Mouse (Mus musculus) heart, adult 11 months (tissue): ENCODE data around the gene Keap1.
"Not testable (repeated sequence)": the region's sequence is repeated elsewhere in the genome, so short reads cannot be mapped to it uniquely, and the experiment has no call there.

Experiments used
- DNase-seq: peaks from one replicate; pipeline ENCODE4 v3.0.0; 2022

Gene Keap1

GRCm38 (mm10) chr9:21238733-21239464, at the start of gene Keap1:
Gene Keap1 (minus strand): TSS chr9:21239361.
- peak; percentile 99 for DNase-seq

DNA sequence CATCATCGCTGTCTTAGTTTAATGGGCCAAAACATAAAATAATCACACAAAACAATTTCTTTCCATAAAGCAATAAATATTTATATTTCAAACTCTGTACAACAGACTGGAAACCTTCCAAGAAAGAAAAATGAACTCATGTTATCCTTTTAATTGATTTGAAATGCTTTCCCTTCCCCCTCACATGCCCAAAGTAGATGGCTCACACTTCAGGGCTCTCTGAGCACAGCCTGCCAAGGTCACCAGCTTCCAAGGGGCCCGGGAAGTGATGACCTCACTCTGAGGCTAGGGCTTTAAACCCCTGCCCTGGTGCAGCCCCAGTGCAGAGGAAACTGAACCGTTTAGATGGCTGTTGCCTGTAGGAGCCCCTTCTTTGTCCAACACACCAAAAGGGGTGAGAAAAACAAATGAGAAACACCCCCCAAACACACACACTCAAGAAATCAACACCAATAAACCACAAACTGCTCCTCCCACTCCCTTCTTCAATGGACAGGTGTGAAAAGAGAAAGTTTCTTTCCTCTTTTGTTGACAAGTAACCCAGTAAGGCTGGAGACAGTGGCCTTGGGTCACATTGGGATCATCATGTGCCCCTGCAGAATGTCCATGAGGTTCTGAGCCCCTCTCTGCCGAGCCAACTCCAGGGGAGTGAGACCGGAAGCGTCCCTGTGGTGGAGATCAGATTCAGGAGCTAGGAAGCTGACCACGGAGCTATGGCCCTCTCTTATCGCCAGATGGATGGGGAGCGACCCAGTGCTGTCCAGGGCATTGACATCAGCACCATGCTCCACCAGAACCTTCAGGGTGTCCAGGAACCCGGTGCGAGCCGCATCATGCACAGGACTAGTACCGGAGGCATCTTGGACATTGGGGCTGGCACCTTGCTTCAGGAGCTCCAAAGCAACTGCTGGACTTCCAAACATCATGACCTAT, 49.5 kb upstream of the Keap1 start:
- DNase-seq = peak; percentile 96

- DNase-seq = peak; percentile 100
Observed at GRCm38 (mm10) chr9:21287571-21288402, 48.6 kb upstream of the Keap1 start, which contains the start of gene Kri1. Gene Kri1 (minus strand): TSS chr9:21287969.

DNA sequence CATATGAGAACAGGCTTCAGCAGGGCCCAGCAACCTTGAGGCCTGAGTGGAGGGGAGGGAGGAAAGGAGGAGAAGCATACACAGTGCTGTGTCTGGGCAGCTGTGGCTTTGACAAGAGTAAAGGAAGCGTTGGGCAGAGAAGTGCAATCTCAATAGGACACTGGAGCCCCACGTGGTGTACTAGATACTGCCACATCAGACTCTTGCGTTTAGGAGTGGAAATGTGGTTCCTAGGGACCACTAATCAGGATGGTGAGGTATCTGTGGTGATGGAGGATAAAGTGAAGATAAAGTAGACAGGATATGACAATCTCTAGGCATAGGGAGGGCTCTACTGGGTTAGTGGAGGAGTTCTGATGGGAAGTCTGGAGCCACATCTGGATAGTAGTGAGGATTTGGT, 47.6 kb upstream of the Keap1 start:
- peak; percentile 88 for DNase-seq

- DNase-seq = no peak
Observed at GRCm38 (mm10) chr9:21283994-21284393, 44.8 kb upstream of the Keap1 start.

DNA sequence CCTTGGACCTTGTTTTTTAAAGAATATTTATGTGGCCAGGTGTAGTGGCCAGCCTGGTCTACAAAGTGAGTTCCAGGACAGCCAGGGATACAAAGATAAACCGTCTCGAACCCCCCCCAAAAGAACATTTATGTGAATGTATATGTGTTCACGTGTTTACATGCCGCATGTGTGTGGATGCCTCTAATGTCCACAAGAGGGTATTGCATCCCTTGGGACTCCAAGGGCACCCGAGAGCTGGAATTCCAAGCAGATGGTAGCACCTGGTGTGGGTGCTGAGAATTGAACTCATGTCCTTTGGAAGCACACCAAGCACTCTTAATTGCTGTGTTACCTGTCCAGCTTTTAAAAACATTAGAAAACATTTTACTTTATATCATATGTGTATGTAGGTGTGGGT, 44.4 kb upstream of the Keap1 start:
- DNase-seq = no peak

- peak; percentile 92 for DNase-seq
Observed at GRCm38 (mm10) chr9:21277776-21278175, 38.6 kb upstream of the Keap1 start.

DNA sequence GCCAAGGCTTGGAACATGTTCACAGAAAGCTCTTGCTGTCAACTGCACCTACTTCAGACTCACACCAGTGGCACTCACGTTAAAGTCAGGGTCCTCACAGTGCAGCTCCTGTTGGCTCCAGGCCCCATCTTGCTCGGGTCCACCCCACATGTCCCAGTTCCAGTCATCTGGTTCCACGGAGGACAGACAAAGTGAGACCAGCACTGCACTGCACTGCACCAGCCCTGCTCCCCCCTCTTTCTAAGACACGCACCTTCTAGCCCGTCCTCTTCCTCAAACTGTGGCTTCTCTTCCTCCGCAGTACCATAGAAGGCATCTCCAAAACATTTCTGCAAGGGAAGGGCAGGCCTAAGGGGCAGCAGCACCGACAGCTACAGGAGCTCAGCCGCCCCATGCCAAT, 37.1 kb upstream of the Keap1 start:
- DNase-seq = no peak

DNA sequence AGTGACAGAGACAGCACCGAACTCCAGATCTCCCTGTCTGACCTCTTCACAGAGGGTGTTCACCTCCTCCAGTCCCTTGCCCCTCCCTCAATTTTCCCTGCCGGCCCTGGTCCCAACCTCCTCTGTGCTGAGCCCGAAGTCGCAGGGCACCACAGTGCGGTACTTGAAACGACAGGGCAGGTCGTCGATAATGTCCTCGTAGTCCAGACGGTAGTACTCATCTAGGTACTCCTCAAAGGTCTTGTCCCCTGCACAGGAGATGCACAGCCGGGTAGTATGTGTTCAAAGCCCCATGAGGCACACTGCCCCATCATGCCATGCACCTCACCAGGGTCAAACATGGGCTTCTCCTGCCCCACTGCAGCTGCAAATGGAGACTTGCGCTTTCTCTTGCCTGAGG, 36.6 kb upstream of the Keap1 start:
- no peak for DNase-seq

- peak; percentile 88 for DNase-seq
Observed at GRCm38 (mm10) chr9:21275013-21275710, 36.0 kb upstream of the Keap1 start.

DNA sequence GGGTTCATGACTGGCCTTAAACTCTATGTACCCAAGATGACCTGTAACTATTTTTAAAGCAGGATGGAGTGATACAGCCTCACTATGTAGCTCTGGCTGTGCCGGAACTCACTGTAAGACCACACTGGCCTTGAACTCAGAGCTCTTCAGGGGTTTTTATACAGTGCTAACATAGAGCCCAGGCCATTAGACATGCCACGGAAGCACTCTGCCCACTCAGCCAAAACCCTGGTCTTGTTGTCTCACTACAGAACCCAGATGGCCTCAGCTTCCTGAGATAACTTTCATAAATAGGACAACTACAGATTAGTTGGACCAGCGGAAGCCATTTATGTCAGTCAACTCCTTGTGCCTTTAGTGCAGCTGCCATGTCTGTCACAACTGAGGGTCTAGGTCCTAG, 35.2 kb upstream of the Keap1 start:
- DNase-seq = peak; percentile 90

- peak; percentile 85 for DNase-seq
Observed at GRCm38 (mm10) chr9:21273520-21274228, 34.5 kb upstream of the Keap1 start.

DNA sequence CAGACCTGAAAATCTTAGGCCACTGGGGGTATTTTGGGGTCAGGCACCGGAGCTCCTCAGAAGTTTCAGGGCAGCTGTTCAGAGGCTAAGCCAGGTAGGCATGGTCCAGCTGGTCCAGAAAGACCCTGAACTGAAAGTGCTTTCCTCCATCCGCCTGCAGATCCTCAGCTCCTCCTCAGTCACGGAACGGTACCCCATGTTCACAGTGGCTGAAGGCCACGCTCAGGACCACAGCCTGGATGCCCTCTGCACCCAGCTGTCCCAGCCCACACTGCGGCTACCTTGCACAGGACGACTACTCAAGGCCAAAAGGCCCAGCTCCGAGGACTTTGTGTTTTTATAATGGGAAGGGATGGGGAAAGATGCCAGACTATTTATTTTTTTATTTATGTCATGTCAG, 33.9 kb upstream of the Keap1 start:
- no peak for DNase-seq

- DNase-seq = peak; percentile 86
Observed at GRCm38 (mm10) chr9:21272391-21272790, 33.2 kb upstream of the Keap1 start.

DNA sequence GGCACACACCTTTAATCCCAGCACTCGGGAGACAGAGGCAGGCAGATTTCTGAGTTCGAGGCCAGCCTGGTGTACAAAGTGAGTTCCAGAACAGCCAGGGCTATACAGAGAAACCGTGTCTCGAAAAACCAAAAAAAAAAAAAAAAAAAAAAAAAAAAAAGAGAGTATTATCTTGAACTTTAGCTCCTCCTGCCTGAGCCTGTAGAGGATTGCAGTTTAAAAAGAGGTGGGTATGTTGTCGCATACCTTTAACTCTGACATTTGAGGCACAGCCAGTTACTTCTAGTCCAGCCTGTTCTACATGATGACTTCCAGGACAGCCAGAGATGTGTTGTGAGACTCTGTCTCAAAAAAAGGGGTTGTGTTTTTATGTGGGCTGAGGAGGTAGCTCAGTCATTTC, 30.4 kb upstream of the Keap1 start:
- DNase-seq = not testable (repeated sequence)

DNA sequence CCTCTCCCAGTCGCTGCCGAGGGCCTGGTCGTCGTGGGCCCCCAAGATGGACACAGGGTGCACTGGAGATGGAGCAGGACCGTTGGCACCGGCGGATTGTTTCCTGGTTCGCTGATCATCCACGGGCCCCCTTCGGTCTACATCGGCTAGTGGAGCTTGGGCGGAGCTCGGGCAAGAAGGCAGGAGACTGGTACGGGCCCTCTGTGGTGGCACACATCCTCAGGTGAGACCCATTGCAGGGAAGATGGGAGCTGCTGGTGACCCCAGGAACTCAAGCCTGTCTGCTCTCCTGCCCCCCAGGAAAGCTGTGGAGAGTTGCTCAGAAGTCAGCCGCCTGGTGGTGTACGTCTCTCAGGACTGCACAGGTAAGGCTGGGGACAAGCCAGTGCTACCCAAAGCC, 29.1 kb upstream of the Keap1 start:
- DNase-seq = peak; percentile 91

GRCm38 (mm10) chr9:21266889-21267288, 27.7 kb upstream of the Keap1 start:
- DNase-seq = no peak

DNA sequence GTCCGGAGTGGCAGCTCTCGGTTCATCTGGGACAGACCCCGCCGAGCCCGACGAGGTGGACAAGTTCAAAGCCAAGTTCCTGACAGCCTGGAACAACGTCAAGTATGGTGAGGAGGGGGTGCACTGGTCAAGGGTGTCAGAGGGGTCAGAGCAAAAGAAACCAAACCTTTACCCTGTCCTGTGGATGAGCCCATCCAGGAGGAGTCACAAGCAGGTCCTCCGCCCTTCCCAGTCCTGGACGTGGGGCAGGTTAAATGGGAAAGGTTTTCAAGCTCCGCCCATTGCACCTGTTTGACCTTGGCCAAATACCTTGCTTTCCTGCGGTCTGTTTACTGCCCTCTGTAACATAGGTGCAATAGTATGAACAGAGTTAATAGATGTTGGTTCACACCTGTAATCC, 26.4 kb upstream of the Keap1 start:
- no peak for DNase-seq

GRCm38 (mm10) chr9:21265000-21265561, 25.9 kb upstream of the Keap1 start, which contains the start of gene Atg4d:
Gene Atg4d (plus strand): TSS chr9:21265293.
- DNase-seq = peak; percentile 100

GRCm38 (mm10) chr9:21264272-21264999, 25.3 kb upstream of the Keap1 start:
- DNase-seq = peak; percentile 94

GRCm38 (mm10) chr9:21261831-21262230, 22.7 kb upstream of the Keap1 start:
- DNase-seq = no peak
